Mouse (Mus musculus) stomach, postnatal 0 days (tissue): ENCODE data around the gene Inpp5e. TPM values are rescaled to one million over a fixed set of nuclear protein-coding genes. Genes with fewer than 3 reads are reported as not detected.

Experiments
- ATAC-seq: fragments of 200-750 bp; cut with Nextera tagmentation; 2 replicates; pipeline ENCODE4 v1.8.0; 2017; ENCODE audit not compliant: low FRiP score, low TSS enrichment
- DNase-seq: peaks from one replicate; pipeline ENCODE4 v3.0.0-alpha.2; 2016; ENCODE audit warnings: low spot score
- H3K27ac ChIP-seq: fragments of 300-500 bp; sonication (generic); replicated peaks from 2 replicates; pipeline ENCODE4 v1.5.1; 2014; ENCODE audit warnings: mild to moderate bottlenecking, control low read depth
- H3K27me3 ChIP-seq: fragments of 300-500 bp; sonication (generic); 2 replicates; pipeline ENCODE4 v1.6.1; 2014; ENCODE audit warnings: low read length; ENCODE audit not compliant: control insufficient read depth, insufficient read depth
- H3K36me3 ChIP-seq: fragments of 300-500 bp; sonication (generic); 2 replicates; pipeline ENCODE4 v1.6.1; 2014; ENCODE audit warnings: low read length, mixed read lengths; ENCODE audit not compliant: control insufficient read depth, insufficient read depth
- H3K4me1 ChIP-seq: fragments of 300-500 bp; sonication (generic); replicated peaks from 2 replicates; pipeline ENCODE4 v1.6.1; 2014; ENCODE audit warnings: antibody characterized with exemption; ENCODE audit not compliant: control insufficient read depth, insufficient read depth
- H3K4me2 ChIP-seq: fragments of 300-500 bp; sonication (generic); replicated peaks from 2 replicates; pipeline ENCODE4 v1.6.1; 2014; ENCODE audit warnings: low read depth, mild to moderate bottlenecking, control low read depth, moderate library complexity
- H3K4me3 ChIP-seq: fragments of 300-500 bp; sonication (generic); 2 replicates; pipeline ENCODE4 v1.5.1; 2014; ENCODE audit warnings: low read depth, low read length, control low read depth
- H3K9ac ChIP-seq: fragments of 300-500 bp; sonication (generic); 2 replicates; pipeline ENCODE4 v1.6.1; 2014; ENCODE audit warnings: mild to moderate bottlenecking, low read length, control low read depth, mixed read lengths
- H3K9me3 ChIP-seq: fragments of 300-500 bp; sonication (generic); 2 replicates; pipeline ENCODE4 v1.6.1; 2016; ENCODE audit warnings: low read length; ENCODE audit not compliant: control insufficient read depth
- CTCF ChIP-seq: IDR thresholded peaks from 2 replicates; pipeline ENCODE4 v1.5.1; 2016; ENCODE audit warnings: antibody characterized with exemption, low read depth, mild to moderate bottlenecking, moderate library complexity
- EP300 ChIP-seq: optimal IDR thresholded peaks from 2 replicates; pipeline ENCODE3; 2016; ENCODE audit warnings: antibody characterized with exemption
- WGBS: fragments of 180-500 bp; shearing (Covaris S2); extraction: QIAGEN DNeasy Blood & Tissue Kit; methylation state at CpG from one replicate; pipeline ENCODE4 v1.1.7; 2014; 5-methylcytosine and 5-hydroxymethylcytosine counted together
- polyA plus RNA-seq: library from polyadenylated mRNA; unstranded; fragments of >200 nt; fragmentation: Nextera tagmentation; extraction: Ambion mirVana; gene quantifications from 2 replicates; pipeline ENCODE4 v1.2.1, GENCODE M21; 2015

Gene Inpp5e
- polyA plus RNA-seq, 1 experiment from 2014 or later: 6.3 TPM

- no peak overlapping the region for H3K27ac ChIP-seq
- peaks cover 4% of the 10 kb centered on the region; the same call in 1 of the 2 replicates for H3K36me3 ChIP-seq
- H3K4me3 ChIP-seq: no peak overlapping the region
- TF ChIP-seq CTCF: no peak
- no peak for TF ChIP-seq EP300
- no peak overlapping the region for H3K9ac ChIP-seq
- DNase-seq: no peak
- no peaks in the 10 kb centered on the region for H3K9me3 ChIP-seq
- no peaks in the 10 kb centered on the region for H3K27me3 ChIP-seq
- H3K4me1 ChIP-seq: no peaks in the 10 kb centered on the region
- no peak for ATAC-seq
- no peak overlapping the region for H3K4me2 ChIP-seq
- WGBS: 84% methylated on average over 13 of the region's 13 CpGs
These were observed 50.2 kb downstream of the Inpp5e start for GRCm38 (mm10) chr2:26358667-26359320.

DNA sequence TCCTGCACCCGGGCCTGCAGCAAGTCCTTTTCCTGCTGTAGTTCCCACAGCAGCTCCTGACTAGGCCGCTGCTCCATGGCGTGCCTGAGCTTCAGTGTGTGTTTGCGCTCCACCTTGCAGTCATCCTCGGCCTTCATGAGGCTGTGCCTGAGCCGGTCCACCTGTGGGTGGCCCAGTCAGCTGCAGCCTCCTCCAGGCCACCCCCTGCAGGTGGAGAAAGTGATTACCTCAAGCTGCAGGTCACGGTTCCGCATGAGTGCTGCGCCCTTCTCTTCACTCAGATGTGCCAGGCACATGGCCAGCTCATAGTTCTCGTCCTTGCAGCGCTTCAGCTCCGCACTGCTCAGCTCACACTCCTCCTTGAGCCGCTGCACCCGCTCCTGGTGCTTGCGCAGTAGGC lies 51.5 kb downstream of the Inpp5e start:
- H3K36me3 ChIP-seq: no peaks in the 10 kb centered on the region
- no peaks in the 10 kb centered on the region for H3K9me3 ChIP-seq
- no peaks in the 10 kb centered on the region; the same call in 1 of the 2 replicates for H3K4me1 ChIP-seq
- H3K9ac ChIP-seq: no peak overlapping the region
- no peaks in the 10 kb centered on the region for H3K27me3 ChIP-seq
- TF ChIP-seq CTCF: peak; percentile 68
- no peak for TF ChIP-seq EP300
- no peak overlapping the region for H3K4me3 ChIP-seq
- WGBS: 38% methylated on average over 15 of the region's 15 CpGs
- H3K4me2 ChIP-seq: no peak overlapping the region
- peak; percentile 63 for ATAC-seq
- no peak overlapping the region for H3K27ac ChIP-seq
- DNase-seq: peak; percentile 75

- WGBS: 72% methylated on average over 7 of the region's 7 CpGs
- no peaks in the 10 kb centered on the region; the same call in 1 of the 2 replicates for H3K4me1 ChIP-seq
- H3K4me3 ChIP-seq: no peak overlapping the region
- TF ChIP-seq EP300 (no peak), CTCF (no peak)
- ATAC-seq (no peak), DNase-seq (no peak)
- H3K9ac ChIP-seq: no peak overlapping the region
- no peaks in the 10 kb centered on the region for H3K36me3 ChIP-seq
- no peak overlapping the region for H3K4me2 ChIP-seq
- H3K27me3 ChIP-seq: no peaks in the 10 kb centered on the region
- H3K9me3 ChIP-seq: no peaks in the 10 kb centered on the region
- no peak overlapping the region for H3K27ac ChIP-seq
These were observed 52.3 kb downstream of the Inpp5e start for GRCm38 (mm10) chr2:26356678-26357077.

DNA sequence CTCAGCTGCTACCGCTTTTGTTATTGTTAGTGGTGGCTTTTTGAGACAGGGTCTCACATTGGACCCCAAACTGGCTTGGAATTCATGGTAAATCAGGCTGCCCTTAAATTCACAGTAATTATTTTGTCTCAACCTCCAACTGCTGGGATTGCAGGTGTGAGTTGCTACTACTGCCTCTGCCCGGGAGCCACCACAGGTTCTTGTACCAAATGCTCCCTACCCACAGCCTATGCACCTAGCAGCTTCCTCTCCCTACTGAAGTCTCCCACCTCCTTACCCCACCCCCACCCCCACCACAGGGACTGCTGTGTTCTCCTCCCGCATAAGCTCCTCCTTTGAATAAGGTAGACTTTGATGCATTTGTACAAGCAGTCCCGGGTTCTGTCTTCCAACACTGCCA lies 52.8 kb downstream of the Inpp5e start:
- H3K4me3 ChIP-seq: no peak overlapping the region
- H3K36me3 ChIP-seq: no peaks in the 10 kb centered on the region
- no peaks in the 10 kb centered on the region; the same call in 1 of the 2 replicates for H3K4me1 ChIP-seq
- H3K9me3 ChIP-seq: no peaks in the 10 kb centered on the region
- no peaks in the 10 kb centered on the region for H3K27me3 ChIP-seq
- ATAC-seq: no peak
- no peak overlapping the region for H3K4me2 ChIP-seq
- H3K9ac ChIP-seq: no peak overlapping the region
- 84% methylated on average over 4 of the region's 4 CpGs for WGBS
- TF ChIP-seq EP300 (no peak), CTCF (no peak)
- DNase-seq: no peak
- no peak overlapping the region for H3K27ac ChIP-seq

DNA sequence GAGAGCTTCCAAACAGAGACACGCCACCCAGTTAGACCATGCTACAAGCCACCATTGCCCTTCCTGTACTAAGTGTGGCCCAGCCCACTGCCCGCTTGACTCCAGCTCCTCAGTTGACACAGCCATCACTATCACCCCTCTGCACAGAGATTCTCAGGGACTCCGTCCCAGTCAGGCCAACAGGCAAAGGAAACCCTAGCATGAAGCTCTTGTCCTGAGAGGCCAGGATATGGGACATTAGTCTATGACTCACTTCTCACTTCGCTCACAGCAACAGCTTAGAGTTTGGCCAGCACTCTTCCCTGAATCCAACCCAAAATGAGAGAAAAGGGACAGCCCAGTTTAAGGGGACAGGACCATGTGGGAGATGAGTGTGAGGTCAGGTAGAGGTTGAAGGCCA lies 54.6 kb downstream of the Inpp5e start:
- Histone ChIP-seq H3K36me3 (no peaks in the 10 kb centered on the region), H3K27ac (no peak overlapping the region), H3K9ac (no peak overlapping the region), H3K4me1 (no peaks in the 10 kb centered on the region; the same call in 1 of the 2 replicates), H3K4me2 (no peak overlapping the region), H3K4me3 (no peak overlapping the region), H3K27me3 (no peaks in the 10 kb centered on the region), H3K9me3 (no peaks in the 10 kb centered on the region)
- TF ChIP-seq EP300: no peak
- TF ChIP-seq CTCF: no peak
- no peak for ATAC-seq
- WGBS: 86% methylated on average over 4 of the region's 4 CpGs
- no peak for DNase-seq

DNA sequence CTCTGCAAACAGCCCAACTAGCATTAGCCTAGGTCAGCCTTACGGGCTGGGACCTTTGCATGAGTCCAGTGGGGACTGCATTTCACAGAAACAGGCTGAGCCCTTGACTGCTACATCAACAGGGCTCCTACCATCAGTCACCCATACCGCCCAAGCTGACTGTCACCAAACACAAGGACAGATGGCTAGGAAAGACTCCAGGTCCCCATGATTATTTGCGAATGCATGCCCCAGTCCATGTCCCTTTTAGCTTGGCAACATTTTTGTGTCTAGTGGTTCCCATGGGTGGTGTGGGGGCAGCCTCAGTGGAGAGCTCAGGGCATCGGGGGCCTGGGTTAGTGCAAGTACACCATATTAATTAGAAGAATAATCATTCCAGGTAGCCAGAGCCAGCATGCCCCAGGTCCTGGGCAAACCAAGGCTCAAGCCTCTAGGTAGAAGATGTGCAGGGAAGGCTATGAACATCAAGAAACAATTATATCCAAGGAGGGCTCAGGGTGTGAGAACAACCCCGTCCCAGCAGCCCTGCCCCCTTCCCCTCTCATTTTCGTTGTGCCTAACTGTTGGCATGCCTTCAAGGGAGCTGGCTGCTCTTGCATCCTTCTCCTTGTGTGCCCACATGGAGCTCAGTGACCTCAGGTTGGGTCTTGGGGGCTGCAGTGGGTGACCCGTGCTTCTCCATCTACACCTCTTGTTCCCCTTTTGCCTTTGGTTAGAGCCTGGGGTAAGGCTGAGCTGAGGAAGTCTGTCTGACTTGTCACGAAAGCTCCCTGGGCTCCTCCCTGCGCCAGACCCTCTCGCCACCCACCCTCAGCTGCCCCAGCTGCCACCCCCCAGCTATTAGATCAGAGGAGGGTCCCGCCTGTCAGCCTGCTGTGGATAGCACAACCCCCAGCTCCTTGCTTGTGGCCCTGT lies 55.7 kb downstream of the Inpp5e start:
- no peak overlapping the region for H3K9ac ChIP-seq
- peak overlapping the region; percentile 99 for H3K4me2 ChIP-seq

More for the DNA sequence above, 55.7 kb downstream of the Inpp5e start:
- Histone ChIP-seq H3K4me1 (no peaks in the 10 kb centered on the region; the same call in 1 of the 2 replicates), H3K4me3 (peak overlapping the region; percentile 79; the same call in 1 of the 2 replicates), H3K36me3 (no peaks in the 10 kb centered on the region), H3K27ac (no peak overlapping the region), H3K9me3 (no peaks in the 10 kb centered on the region), H3K27me3 (no peaks in the 10 kb centered on the region)
- TF ChIP-seq EP300 (no peak), CTCF (no peak)
- ATAC-seq: no peak
- 85% methylated on average over 11 of the region's 11 CpGs for WGBS
- DNase-seq: no peak
